Mouse (Mus musculus): ENCODE data around the gene Col4a6. TPM values are rescaled to one million over a fixed set of nuclear protein-coding genes. Genes with fewer than 3 reads are reported as not detected.

Col4a6 gene
- 0.50 and 0.61 TPM in 2 replicates for polyA plus RNA-seq (2016; fragmentation: Nextera tagmentation; extraction: Ambion mirVana)

GRCm38 (mm10) chrX:141473470-141474302 is at the start of gene Col4a6:
Gene Col4a6, minus strand, starts transcription at chrX:141474076.
- Histone ChIP-seq H3K4me1 (no peaks in the 10 kb centered on the region), H3K9ac (no peak within 1 kb of the TSS), H3K27ac (no peak within 1 kb of the TSS), H3K4me2 (peak within 1 kb of the TSS; percentile 61), H3K36me3 (no peaks in the 10 kb centered on the region), H3K4me3 (peak within 1 kb of the TSS; percentile 44; the same call in 1 of the 2 replicates), H3K27me3 (replicated peaks) (peaks cover 13% of the 10 kb centered on the region; the same call in 1 of the 2 replicates), H3K9me3 (replicated peaks) (no peaks in the 10 kb centered on the region)
- no peak for ATAC-seq
- 11% methylated on average over 16 of the region's 16 CpGs for WGBS (ENCODE audit: insufficient replicate concordance)

GRCm38 (mm10) chrX:141503125-141503524 is 29.2 kb upstream of the Col4a6 start:
- Histone ChIP-seq H3K4me2 (no peak overlapping the region), H3K4me3 (no peak overlapping the region), H3K9ac (no peak overlapping the region), H3K27me3 (replicated peaks) (no peaks in the 10 kb centered on the region), H3K36me3 (no peaks in the 10 kb centered on the region), H3K27ac (no peak overlapping the region), H3K4me1 (no peaks in the 10 kb centered on the region), H3K9me3 (replicated peaks) (no peaks in the 10 kb centered on the region)
- WGBS (ENCODE audit: insufficient replicate concordance), result 57% methylated on average over 1 of the region's 1 CpGs
- no peak for ATAC-seq

- Histone ChIP-seq H3K4me2 (no peak overlapping the region), H3K9me3 (replicated peaks) (no peaks in the 10 kb centered on the region), H3K4me1 (no peaks in the 10 kb centered on the region), H3K27me3 (replicated peaks) (no peaks in the 10 kb centered on the region), H3K36me3 (no peaks in the 10 kb centered on the region), H3K9ac (no peak overlapping the region), H3K27ac (no peak overlapping the region), H3K4me3 (no peak overlapping the region)
- WGBS (ENCODE audit: insufficient replicate concordance), result 64% methylated on average over 4 of the region's 4 CpGs
- ATAC-seq, result no peak
Measured at GRCm38 (mm10) chrX:141494545-141494944, 20.7 kb upstream of the Col4a6 start.

GRCm38 (mm10) chrX:141475566-141476327 is 1.9 kb upstream of the Col4a6 start:
- Histone ChIP-seq H3K9me3 (replicated peaks) (no peaks in the 10 kb centered on the region), H3K4me1 (no peaks in the 10 kb centered on the region), H3K4me3 (peak overlapping the region; percentile 44), H3K4me2 (peak overlapping the region; percentile 61), H3K36me3 (no peaks in the 10 kb centered on the region), H3K27ac (no peak overlapping the region), H3K27me3 (replicated peaks) (peaks cover 10% of the 10 kb centered on the region; the same call in 1 of the 2 replicates), H3K9ac (no peak overlapping the region)
- no peak for ATAC-seq
- WGBS (ENCODE audit: insufficient replicate concordance), result 14% methylated on average over 14 of the region's 14 CpGs

- 0 out of 2 replicates have a peak, but pooled peaks have one; percentile 49 for ATAC-seq
- no peak within 1 kb of the TSS for H3K9ac ChIP-seq
Measured at GRCm38 (mm10) chrX:141475110-141475509, 1.2 kb upstream of the Col4a6 start, which contains the start of gene Col4a5. Gene Col4a5, plus strand, starts transcription at chrX:141475385.

GRCm38 (mm10) chrX:141447936-141448335 is 25.9 kb downstream of the Col4a6 start:
- H3K4me2 ChIP-seq, result no peak overlapping the region
- no peak overlapping the region for H3K4me3 ChIP-seq
- no peaks in the 10 kb centered on the region for H3K27me3 ChIP-seq (replicated peaks)
- H3K36me3 ChIP-seq, result no peaks in the 10 kb centered on the region
- H3K27ac ChIP-seq, result no peak overlapping the region
- no peaks in the 10 kb centered on the region for H3K9me3 ChIP-seq (replicated peaks)
- 50% methylated on average over 1 of the region's 1 CpGs for WGBS (ENCODE audit: insufficient replicate concordance)
- no peak for ATAC-seq
- no peak overlapping the region for H3K9ac ChIP-seq
- no peaks in the 10 kb centered on the region for H3K4me1 ChIP-seq

More at GRCm38 (mm10) chrX:141475110-141475509, 1.2 kb upstream of the Col4a6 start, which contains the start of gene Col4a5:
- peaks cover 13% of the 10 kb centered on the region; the same call in 1 of the 2 replicates for H3K27me3 ChIP-seq (replicated peaks)
- H3K27ac ChIP-seq, result no peak within 1 kb of the TSS
- H3K4me1 ChIP-seq, result no peaks in the 10 kb centered on the region
- 8% methylated on average over 12 of the region's 13 CpGs for WGBS (ENCODE audit: insufficient replicate concordance)
- H3K4me2 ChIP-seq, result peak within 1 kb of the TSS; percentile 61
- no peaks in the 10 kb centered on the region for H3K9me3 ChIP-seq (replicated peaks)
- H3K36me3 ChIP-seq, result no peaks in the 10 kb centered on the region
- H3K4me3 ChIP-seq, result peak within 1 kb of the TSS; percentile 44

GRCm38 (mm10) chrX:141439423-141439822 is 34.5 kb downstream of the Col4a6 start:
- Histone ChIP-seq H3K27me3 (replicated peaks) (no peaks in the 10 kb centered on the region; the same call in 1 of the 2 replicates), H3K36me3 (no peaks in the 10 kb centered on the region), H3K9ac (no peak overlapping the region), H3K27ac (no peak overlapping the region), H3K9me3 (replicated peaks) (no peaks in the 10 kb centered on the region), H3K4me2 (no peak overlapping the region), H3K4me3 (no peak overlapping the region), H3K4me1 (no peaks in the 10 kb centered on the region)
- ATAC-seq, result no peak
- 42% methylated on average over 2 of the region's 2 CpGs for WGBS (ENCODE audit: insufficient replicate concordance)

GRCm38 (mm10) chrX:141436780-141437179 is 37.1 kb downstream of the Col4a6 start:
- Histone ChIP-seq H3K36me3 (no peaks in the 10 kb centered on the region), H3K27ac (no peak overlapping the region), H3K4me2 (no peak overlapping the region), H3K4me3 (no peak overlapping the region), H3K9me3 (replicated peaks) (no peaks in the 10 kb centered on the region), H3K9ac (no peak overlapping the region), H3K27me3 (replicated peaks) (no peaks in the 10 kb centered on the region; the same call in 1 of the 2 replicates), H3K4me1 (no peaks in the 10 kb centered on the region)
- WGBS (ENCODE audit: insufficient replicate concordance), result 71% methylated on average over 6 of the region's 6 CpGs
- ATAC-seq, result no peak

GRCm38 (mm10) chrX:141415318-141415717 is 58.6 kb downstream of the Col4a6 start:
- ATAC-seq, result no peak
- H3K4me2 ChIP-seq, result no peak overlapping the region
- no peak overlapping the region for H3K27ac ChIP-seq
- no peaks in the 10 kb centered on the region for H3K4me1 ChIP-seq
- no peak overlapping the region for H3K9ac ChIP-seq
- WGBS (ENCODE audit: insufficient replicate concordance), result 56% methylated on average over 2 of the region's 2 CpGs
- H3K4me3 ChIP-seq, result no peak overlapping the region
- H3K27me3 ChIP-seq (replicated peaks), result no peaks in the 10 kb centered on the region
- H3K9me3 ChIP-seq (replicated peaks), result no peaks in the 10 kb centered on the region
- H3K36me3 ChIP-seq, result no peaks in the 10 kb centered on the region

- Histone ChIP-seq H3K9me3 (replicated peaks) (no peaks in the 10 kb centered on the region), H3K36me3 (no peaks in the 10 kb centered on the region), H3K4me1 (no peaks in the 10 kb centered on the region), H3K27me3 (replicated peaks) (0 out of 2 replicates have a peak, but pooled peaks cover 5% of the 10 kb centered on the region), H3K4me3 (no peak overlapping the region), H3K9ac (no peak overlapping the region), H3K4me2 (no peak overlapping the region), H3K27ac (no peak overlapping the region)
- no peak for ATAC-seq
- 48% methylated on average over 3 of the region's 3 CpGs for WGBS (ENCODE audit: insufficient replicate concordance)
Measured at GRCm38 (mm10) chrX:141396243-141396642, 77.6 kb downstream of the Col4a6 start.

GRCm38 (mm10) chrX:141385399-141386105 is 88.3 kb downstream of the Col4a6 start:
- H3K4me3 ChIP-seq, result no peak overlapping the region
- H3K9me3 ChIP-seq (replicated peaks), result no peaks in the 10 kb centered on the region
- ATAC-seq, result no peak
- H3K4me1 ChIP-seq, result no peaks in the 10 kb centered on the region
- H3K27ac ChIP-seq, result no peak overlapping the region
- H3K36me3 ChIP-seq, result no peaks in the 10 kb centered on the region
- peaks cover 5% of the 10 kb centered on the region for H3K27me3 ChIP-seq (replicated peaks)
- no peak overlapping the region for H3K9ac ChIP-seq
- no peak overlapping the region for H3K4me2 ChIP-seq
- 55% methylated on average over 3 of the region's 3 CpGs for WGBS (ENCODE audit: insufficient replicate concordance)

All from liver, embryonic 12.5 days (tissue).